Mouse (Mus musculus): Measurements from ENCODE around the gene Rexo5.
A peak's percentile ranks its signal among the peaks of the same experiment; 100 is the strongest.

Rexo5 gene

GRCm38 (mm10) chr7:119847396-119847795 lies 53.6 kb downstream of the Rexo5 start:
- no peak for DNase-seq

- DNase-seq = peak; percentile 19 to 36
Measured at GRCm38 (mm10) chr7:119849096-119849495, 55.3 kb downstream of the Rexo5 start.

GRCm38 (mm10) chr7:119850737-119851136 lies 56.9 kb downstream of the Rexo5 start:
- no peak for DNase-seq

- no peak for DNase-seq
Measured at GRCm38 (mm10) chr7:119852494-119852893, 58.7 kb downstream of the Rexo5 start.

GRCm38 (mm10) chr7:119853186-119853585 lies 59.4 kb downstream of the Rexo5 start:
- no peak for DNase-seq

- DNase-seq = no peak
Measured at GRCm38 (mm10) chr7:119854362-119854761, 60.6 kb downstream of the Rexo5 start.

GRCm38 (mm10) chr7:119855031-119855430 lies 61.2 kb downstream of the Rexo5 start:
- DNase-seq = no peak

- peak; percentile 6 to 14 for DNase-seq
Measured at GRCm38 (mm10) chr7:119859476-119859875, 65.7 kb downstream of the Rexo5 start.

- no peak for DNase-seq
Measured at GRCm38 (mm10) chr7:119860116-119860515, 66.3 kb downstream of the Rexo5 start.

- no peak for DNase-seq
Measured at GRCm38 (mm10) chr7:119860554-119860953, 66.7 kb downstream of the Rexo5 start.

GRCm38 (mm10) chr7:119860971-119861334 lies 67.1 kb downstream of the Rexo5 start:
- DNase-seq = no peak

- peak; percentile 40 to 65 for DNase-seq
Measured at GRCm38 (mm10) chr7:119861335-119862091, 67.7 kb downstream of the Rexo5 start.

GRCm38 (mm10) chr7:119862167-119862566 lies 68.4 kb downstream of the Rexo5 start:
- no peak for DNase-seq

GRCm38 (mm10) chr7:119864500-119864899 lies 70.7 kb downstream of the Rexo5 start:
- no peak for DNase-seq

- DNase-seq = no peak
Measured at GRCm38 (mm10) chr7:119866136-119866535, 72.3 kb downstream of the Rexo5 start.

- DNase-seq = no peak
Measured at GRCm38 (mm10) chr7:119872204-119872603, 78.4 kb downstream of the Rexo5 start.

- DNase-seq = no peak
Measured at GRCm38 (mm10) chr7:119873050-119873449, 79.2 kb downstream of the Rexo5 start.

GRCm38 (mm10) chr7:119875776-119876440 lies 82.1 kb downstream of the Rexo5 start:
- no peak for DNase-seq

GRCm38 (mm10) chr7:119879171-119879570 lies 85.4 kb downstream of the Rexo5 start:
- no peak for DNase-seq

GRCm38 (mm10) chr7:119880345-119880744 lies 86.5 kb downstream of the Rexo5 start:
- DNase-seq = no peak

- no peak for DNase-seq
Measured at GRCm38 (mm10) chr7:119881229-119881628, 87.4 kb downstream of the Rexo5 start.

GRCm38 (mm10) chr7:119887887-119888286 lies 94.1 kb downstream of the Rexo5 start:
- no peak for DNase-seq

- DNase-seq = no peak
Measured at GRCm38 (mm10) chr7:119892198-119892597, 98.4 kb downstream of the Rexo5 start.

GRCm38 (mm10) chr7:119892742-119893141 lies 98.9 kb downstream of the Rexo5 start:
- DNase-seq = no peak

Measured in thymus, postnatal 36 days (tissue).